Mouse (Mus musculus): ENCODE data around the gene Ush2a.

The Ush2a gene

DNA sequence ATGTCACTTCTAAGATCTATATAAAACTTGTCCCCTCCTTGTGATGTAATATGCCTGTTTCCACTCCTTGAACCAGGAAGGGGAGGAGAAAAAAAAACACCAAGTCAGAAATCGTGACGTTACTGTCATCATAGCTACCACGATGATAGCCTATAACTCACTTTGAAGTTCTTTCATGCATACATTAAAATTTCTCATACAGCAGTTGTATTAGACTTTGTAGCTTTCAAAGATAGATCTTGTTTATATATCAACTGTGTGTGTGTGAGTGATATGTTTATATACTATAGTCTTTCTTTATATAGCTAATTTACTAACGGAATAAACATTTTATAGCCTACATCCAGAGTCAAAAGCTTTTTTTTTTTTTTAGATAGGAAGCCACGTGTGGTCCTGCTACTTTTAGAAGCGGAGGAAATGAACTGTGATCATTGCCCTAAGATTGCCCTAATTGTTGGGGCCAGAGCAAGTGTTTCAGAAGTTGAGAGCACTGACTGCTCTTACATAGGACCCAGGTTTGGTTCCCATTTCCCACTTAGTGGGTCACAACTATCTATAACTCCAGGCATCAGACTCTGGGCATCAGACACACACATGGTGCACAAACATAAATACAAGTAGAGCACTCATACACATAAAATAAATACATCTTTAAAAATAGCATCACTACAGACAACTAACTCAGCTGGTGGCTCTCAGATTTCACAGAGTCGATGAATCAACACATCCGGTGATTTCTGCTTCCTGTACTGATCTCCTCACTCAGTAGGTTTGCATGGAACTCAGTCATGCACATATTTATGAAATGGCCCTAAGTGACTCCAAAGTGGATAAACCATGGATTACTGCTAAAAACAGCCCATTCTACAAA, 413.1 kb downstream of the Ush2a start:
- no peak for DNase-seq

DNA sequence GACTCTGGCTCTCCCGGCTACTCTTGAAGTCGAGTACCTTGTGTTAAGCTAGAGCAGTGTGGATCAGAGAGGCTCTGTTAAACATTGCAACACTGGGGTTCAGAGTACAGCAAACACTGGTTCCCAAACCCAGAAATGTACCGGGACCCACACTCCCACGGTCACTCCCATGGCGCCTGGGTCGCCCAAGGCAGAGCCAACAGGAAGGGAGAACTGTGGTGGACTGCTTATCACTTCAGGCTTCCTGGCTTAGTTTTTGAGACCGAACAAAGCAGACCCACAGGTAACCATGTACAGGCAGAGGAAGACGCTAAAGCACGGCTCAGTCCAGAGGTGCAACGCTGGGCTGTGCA, 413.7 kb downstream of the Ush2a start:
- DNase-seq = no peak

DNA sequence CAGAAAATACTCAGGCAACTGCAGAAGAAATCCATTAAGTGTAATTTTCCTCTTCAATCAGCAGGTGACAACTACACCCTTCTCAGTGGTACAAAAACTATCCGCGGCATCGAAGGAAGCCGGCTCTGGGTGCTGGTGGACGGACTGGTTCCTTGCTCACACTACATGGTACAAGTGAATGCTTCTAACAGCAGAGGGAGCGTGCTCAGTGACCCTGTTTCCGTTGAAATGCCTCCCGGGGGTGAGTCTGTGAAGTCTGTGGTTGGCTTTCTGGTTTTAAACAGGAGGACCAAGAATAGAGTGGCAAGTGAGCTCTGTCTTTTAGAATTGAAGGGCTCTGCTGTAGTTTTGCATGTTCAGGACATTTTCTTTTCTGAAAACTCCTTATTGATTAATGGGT, 416.4 kb downstream of the Ush2a start:
- DNase-seq = no peak

DNA sequence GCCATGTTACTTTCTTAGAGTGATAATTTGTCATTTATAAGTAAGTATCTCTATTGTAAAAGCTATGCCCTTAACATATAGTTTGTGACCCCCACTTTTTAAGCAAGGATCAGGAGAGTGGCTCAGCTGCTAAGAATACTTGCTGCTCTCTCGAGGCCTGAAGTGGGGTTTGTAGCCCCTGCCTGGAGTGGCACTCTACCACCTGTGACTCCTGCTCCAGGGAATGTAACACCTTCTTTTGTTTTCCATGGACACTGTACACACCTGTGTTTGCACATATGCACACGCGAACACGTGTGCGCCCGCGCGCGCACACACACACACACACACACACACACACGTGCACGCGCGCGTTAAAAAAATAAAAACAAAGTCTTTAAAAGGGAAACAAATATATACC, 424.5 kb downstream of the Ush2a start:
- no peak for DNase-seq

GRCm38 (mm10) chr1:188696295-188696694, 434.5 kb downstream of the Ush2a start:
- DNase-seq = no peak

DNA sequence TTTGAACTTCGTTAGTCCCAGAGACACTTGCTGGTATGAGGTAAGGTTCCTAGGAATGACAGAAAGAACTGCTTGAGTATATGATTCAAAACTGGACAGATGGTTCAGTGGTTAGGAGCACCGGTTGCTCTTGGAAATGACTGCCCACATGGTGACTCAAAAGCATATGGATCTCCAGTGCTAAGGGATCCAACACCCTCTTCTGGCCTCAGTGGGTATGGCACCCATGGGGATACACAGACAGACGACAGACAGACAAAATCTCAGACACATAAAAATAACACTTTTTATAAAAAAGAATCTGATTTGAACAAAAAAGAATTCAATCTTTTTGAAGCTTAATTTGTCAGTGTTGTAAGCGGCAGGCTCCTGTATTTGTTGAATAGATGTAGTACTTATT, 446.4 kb downstream of the Ush2a start:
- DNase-seq = peak; percentile 9

- no peak for DNase-seq
These were observed 446.9 kb downstream of the Ush2a start for GRCm38 (mm10) chr1:188708694-188709093.

DNA sequence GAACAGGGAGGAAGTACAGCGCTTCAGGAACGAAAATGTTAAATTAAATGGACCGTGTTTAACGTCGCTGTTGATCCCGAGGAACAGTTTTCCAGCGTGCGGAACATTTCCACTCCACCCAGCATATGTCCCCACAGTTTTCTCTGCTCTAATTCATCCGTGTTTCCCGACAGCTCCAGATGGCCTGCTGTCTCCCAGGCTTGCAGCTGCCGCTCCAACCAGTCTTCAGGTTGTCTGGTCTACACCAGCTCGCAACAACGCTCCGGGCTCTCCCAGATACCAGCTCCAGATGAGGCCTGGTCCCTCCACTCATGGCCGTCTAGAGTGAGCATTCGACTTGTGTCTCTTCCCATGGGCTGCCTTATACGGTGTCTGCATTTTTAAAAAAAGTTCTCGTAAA, 452.3 kb downstream of the Ush2a start:
- no peak for DNase-seq

DNA sequence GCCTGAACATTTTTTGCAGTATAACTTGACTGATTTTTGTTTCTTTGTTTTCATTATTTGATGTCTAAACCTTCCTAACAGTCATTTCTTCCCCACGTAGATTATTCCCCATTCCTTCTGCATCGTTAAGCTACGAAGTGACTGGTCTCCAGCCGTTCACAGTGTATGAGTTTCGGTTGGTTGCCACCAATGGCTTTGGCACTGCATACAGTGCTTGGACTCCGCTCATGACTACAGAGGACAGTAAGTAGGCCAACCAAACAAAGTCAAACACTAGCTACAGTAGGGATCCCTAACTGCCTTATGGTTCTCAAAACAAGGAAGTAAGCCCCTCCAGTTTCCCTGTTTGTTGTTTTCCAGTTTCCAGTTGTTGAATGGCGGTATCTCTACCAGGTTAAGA, 453.1 kb downstream of the Ush2a start:
- no peak for DNase-seq

- DNase-seq = no peak
These were observed 455.1 kb downstream of the Ush2a start for GRCm38 (mm10) chr1:188716886-188717285.

- no peak for DNase-seq
These were observed 463.5 kb downstream of the Ush2a start for GRCm38 (mm10) chr1:188725122-188725995.

- no peak for DNase-seq
These were observed 465.1 kb downstream of the Ush2a start for GRCm38 (mm10) chr1:188726937-188727336.

DNA sequence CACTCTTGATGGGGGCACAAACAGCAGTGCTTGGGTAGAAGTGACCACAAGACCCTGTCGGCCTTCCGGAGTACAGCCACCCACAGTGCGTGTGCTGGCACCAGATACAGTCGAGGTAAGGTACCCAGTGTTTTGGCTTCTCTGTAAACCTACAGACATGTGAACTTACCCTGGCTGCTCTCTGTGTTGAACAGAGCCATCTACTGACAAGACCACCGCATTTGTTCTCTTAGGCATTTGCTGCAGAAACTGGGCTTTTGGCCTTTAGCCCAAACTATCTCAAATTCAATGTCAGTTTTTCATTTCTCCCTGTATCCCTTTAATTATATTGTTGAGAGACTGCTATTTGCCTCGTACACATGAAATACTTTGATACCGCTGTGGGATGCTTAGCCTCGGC, 466.8 kb downstream of the Ush2a start:
- DNase-seq = no peak

GRCm38 (mm10) chr1:188729179-188729578, 467.4 kb downstream of the Ush2a start:
- DNase-seq = no peak

DNA sequence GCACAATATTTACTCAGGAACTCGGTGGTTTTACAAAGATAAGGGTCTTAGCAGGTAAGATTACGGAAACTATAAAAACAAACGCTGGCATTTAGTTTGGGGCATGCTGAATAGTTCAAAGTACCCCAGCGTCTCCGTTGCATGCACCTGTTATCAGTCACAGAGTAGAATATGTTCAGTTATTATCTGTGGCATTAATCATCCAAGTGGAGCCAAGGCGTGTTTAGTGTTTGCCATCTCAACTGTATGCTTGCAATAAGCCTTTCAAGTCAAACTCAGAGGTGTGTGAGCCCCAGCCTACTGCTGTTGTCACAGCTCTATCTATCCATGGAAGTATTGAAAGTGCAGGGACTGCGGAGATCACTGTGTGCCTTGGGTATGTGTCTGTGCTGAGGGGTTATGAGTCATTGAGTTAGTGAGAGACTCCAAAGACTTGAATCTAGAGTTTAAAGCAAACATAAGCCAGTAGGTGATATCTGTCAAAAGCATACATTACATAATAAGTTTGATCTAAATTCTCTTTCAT, 473.0 kb downstream of the Ush2a start:
- no peak for DNase-seq

- DNase-seq = no peak
These were observed 481.1 kb downstream of the Ush2a start for GRCm38 (mm10) chr1:188742971-188743370.

DNA sequence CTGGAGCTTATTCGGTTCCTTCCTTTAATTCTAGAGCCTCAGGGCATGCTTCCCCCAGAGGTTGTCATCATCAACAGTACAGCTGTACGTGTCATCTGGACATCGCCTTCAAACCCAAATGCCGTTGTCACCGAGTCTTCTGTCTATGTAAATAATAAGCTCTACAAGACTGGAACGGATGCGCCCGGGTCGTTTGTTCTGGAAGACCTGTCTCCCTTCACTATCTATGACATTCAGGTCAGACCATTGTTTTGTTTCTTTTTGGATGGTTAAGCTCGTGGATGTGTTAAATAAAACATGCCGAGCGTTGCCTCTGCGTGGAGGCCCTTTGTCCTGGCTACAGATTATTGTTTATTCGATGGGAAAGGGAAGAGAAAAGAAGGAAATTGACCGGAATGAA, 493.2 kb downstream of the Ush2a start:
- DNase-seq = peak; percentile 3

DNA sequence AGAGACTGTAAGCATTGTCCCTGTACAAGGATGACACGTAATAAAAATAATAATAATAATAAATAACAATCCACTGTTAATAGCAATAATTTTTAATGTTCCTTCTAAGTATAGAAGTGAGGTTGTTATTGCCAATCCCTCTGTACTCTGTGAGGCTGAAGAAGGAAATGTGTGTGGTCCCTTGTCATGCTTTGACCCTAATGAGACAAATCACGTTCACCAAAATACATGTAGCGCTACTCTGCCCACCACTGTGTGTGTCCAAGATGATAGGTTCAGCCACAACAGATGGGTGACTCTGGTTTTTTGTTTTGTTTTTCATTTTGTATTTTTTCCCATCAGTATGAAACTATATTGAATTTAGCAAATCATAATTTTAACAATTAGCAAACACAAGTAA, 498.7 kb downstream of the Ush2a start:
- no peak for DNase-seq

DNA sequence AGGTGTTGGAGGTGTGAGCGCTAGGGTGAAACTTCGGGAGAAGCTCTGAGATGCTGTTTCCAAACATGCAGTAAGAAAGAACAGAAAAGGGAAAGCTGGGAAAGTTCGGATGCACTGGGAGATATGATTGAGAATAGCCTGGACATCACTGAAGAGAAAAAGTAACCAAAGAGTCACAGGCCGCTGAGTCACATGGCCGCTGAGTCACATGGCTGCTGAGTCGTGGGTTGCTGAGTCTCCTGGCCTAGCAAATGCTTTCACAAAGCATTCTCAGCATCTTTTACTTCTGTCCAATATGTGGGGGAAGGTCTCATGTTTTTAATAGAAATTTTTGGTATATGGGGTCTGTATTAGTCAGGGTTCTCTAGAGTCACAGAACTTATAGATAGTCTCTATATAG, 500.6 kb downstream of the Ush2a start:
- DNase-seq = no peak

DNA sequence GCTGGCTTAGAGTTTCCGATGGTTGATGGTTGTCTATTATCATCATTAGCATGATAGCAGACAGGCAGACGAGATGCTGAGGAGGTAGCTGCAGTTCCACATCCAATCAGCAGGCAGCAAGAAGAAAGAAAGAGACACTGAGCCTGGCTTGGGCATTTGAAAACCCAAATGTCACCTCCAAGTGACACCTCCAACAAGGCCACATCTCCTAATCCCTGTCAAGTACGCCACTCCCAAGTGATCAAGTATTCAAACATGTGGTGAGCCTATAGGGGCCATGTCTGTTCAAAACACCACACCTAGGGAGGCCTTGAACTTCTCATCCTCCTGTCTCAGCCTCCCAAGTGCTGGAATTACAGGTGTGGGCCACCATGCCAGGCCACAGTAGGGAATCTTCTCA, 501.9 kb downstream of the Ush2a start:
- DNase-seq = no peak

- DNase-seq = no peak
These were observed 509.0 kb downstream of the Ush2a start for GRCm38 (mm10) chr1:188770828-188771227.

- DNase-seq = no peak
These were observed 510.9 kb downstream of the Ush2a start for GRCm38 (mm10) chr1:188772516-188773229.

DNA sequence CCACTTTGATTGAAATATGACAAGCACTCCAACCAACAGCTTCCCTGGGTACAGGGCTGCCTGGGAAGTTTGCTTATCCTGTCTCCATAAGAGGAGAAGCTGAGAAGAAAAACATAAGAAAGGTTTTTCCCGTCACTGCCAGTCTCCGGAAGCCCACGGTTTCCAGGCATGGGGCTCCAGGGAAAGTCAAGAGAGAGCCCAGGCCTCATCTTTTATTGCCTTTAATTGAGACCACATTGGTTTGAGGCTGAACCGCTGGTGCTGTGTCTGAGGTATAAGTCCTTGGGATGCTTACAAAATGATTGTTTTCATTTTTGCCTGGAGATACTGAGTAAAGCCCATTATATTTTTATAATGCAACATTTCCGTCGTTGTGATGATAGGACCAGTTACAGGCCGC, 511.8 kb downstream of the Ush2a start:
- peak; percentile 44 for DNase-seq
